Mouse (Mus musculus) mouse trophoblast stem cell (cell line): ENCODE measurements around the gene Kiz.

Experiments
- in situ Hi-C, 2 experiments: fragments of 300-500 bp; cut with MseI, MboI; formaldehyde crosslinking; loops; 2 replicates in 1 of 2; 3 replicates in 1 of 2; pipeline ENCODE4 v1.15.1; 2025

Kiz gene

GRCm38 (mm10) chr2:146975453-146976028 lies 119.9 kb downstream of the Kiz start:
- in situ Hi-C loops, result no loop called here

GRCm38 (mm10) chr2:146982786-146983185 lies 127.1 kb downstream of the Kiz start:
- in situ Hi-C loops, result no loop called here

- in situ Hi-C loops, result no loop called here
Observed at GRCm38 (mm10) chr2:146984831-146985230, 129.2 kb downstream of the Kiz start.

GRCm38 (mm10) chr2:146985807-146986206 lies 130.1 kb downstream of the Kiz start:
- in situ Hi-C loops, result no loop called here

GRCm38 (mm10) chr2:146986429-146986828 lies 130.8 kb downstream of the Kiz start:
- in situ Hi-C loops, result no loop called here

GRCm38 (mm10) chr2:147007265-147007664 lies 151.6 kb downstream of the Kiz start:
- in situ Hi-C loops, result no loop called here

GRCm38 (mm10) chr2:147009084-147009483 lies 153.4 kb downstream of the Kiz start:
- in situ Hi-C loops, result no loop called here

- in situ Hi-C loops, result no loop called here
Observed at GRCm38 (mm10) chr2:147010141-147010540, 154.5 kb downstream of the Kiz start.

- in situ Hi-C loops, result no loop called here
Observed at GRCm38 (mm10) chr2:147010952-147011351, 155.3 kb downstream of the Kiz start.

GRCm38 (mm10) chr2:147011474-147012140 lies 155.9 kb downstream of the Kiz start:
- in situ Hi-C loops, result no loop called here

- in situ Hi-C loops, result no loop called here
Observed at GRCm38 (mm10) chr2:147012141-147012622, 156.5 kb downstream of the Kiz start.

- in situ Hi-C loops, result no loop called here
Observed at GRCm38 (mm10) chr2:147012623-147013184, 157.0 kb downstream of the Kiz start, which contains the start of gene Xrn2. Gene Xrn2 (plus strand): TSS chr2:147012996.

- in situ Hi-C loops, result no loop called here
Observed at GRCm38 (mm10) chr2:147013194-147013969, 157.7 kb downstream of the Kiz start.

GRCm38 (mm10) chr2:147014101-147014886 lies 158.6 kb downstream of the Kiz start:
- in situ Hi-C loops, result no loop called here
